Mouse (Mus musculus) kidney, postnatal 10 days (tissue): ENCODE results near the gene Klhl30.

Experiments used
- DNase-seq: peaks from one replicate; pipeline ENCODE4 v3.0.0; 2021; ENCODE audit warnings: mixed read lengths

The Klhl30 gene

DNA sequence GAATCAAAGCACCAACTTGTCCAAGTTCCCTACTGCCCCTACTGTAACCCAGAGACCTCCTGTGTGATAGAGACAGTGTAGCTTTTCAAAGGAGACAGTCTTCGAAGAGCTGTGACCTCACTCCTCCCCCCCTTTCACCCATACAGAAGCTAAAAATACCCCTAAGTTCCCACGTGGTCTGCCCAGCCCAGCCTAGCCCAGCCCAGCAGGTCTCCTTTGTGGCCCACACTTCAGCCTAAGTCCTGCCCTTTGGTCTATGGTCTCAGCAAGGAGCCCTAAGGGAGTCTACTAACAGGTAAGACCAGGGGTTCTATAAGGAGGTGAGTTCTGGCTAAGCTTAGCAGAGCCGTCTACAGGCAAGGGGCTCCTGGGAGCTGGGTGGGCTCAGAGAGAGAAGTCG lies at the start of gene Klhl30:
Klhl30 (plus strand) TSS at position 176 of the 400 bp plus-strand sequence.
- DNase-seq = no peak

DNA sequence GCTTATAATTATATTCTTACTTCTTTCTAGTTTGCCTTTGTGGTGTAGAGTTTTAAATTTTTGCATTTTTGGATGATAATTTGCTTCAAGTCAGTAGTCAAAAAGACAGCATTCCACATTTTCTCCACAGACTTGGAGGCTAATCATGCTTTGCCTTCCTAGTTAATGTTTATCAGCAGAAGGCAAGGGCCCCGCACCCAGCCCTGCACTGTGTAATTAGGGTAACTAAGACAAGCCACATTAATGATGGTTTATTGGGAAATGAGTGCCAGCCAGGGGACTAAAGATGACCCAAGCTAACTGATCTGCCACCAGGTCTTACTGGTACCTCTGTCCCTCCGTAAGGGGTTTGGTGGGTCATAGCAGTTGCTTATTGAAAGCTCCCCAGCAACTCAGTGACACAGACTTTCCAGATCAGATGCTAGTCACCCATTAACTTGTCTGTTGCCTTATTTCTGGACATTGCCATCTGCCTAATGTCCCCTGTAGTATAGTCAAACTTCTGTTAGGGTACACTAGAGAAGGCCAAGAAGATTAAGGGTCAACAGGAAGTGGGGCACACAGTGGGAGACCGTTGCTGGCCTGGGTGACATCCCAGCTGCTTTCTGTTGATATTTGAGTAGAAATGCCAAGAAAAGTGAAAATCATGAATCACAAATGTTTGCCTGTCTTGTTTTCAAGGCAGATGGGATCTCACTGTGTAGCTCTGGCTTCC lies 49.5 kb upstream of the Klhl30 start:
- DNase-seq = peak; percentile 59

DNA sequence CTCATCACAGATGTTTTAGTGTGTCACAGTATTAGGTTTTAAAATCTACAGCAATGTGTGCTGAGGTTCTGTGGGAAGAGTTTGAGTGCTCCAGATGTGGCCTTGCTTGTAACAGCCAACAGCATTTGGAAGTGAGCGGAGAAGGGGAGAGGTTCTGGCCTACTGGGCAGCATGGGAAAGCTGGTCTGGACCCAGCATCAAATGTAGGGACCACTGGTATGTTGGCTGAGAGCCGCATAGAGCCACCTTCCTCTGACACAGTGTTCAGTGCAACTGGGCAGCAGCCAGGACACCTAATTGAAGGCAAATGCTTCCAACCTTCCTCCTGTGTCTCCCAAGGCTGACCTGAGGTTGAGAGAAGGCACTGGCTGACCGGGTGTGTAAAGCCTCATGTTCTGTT lies 48.8 kb upstream of the Klhl30 start:
- DNase-seq = no peak

DNA sequence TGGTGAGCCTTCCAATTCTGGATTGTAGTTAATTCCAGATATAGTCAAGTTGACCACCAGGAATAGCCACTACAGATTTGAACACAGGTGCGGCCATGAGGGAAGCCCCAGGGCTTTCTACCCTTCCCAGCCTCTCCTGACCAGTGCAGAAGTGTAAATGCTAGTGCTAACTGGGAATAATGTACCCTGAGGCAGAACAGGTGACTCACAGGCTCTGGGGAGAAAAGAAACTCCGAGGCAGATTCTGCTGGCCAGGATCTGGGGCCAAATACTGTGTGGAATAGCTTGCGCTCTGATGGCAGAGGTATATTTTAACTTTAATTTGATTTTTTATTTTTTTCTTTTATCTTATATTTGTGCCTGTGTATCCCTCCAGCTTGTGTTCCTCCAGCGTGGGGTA lies 46.2 kb upstream of the Klhl30 start:
- no peak for DNase-seq

DNA sequence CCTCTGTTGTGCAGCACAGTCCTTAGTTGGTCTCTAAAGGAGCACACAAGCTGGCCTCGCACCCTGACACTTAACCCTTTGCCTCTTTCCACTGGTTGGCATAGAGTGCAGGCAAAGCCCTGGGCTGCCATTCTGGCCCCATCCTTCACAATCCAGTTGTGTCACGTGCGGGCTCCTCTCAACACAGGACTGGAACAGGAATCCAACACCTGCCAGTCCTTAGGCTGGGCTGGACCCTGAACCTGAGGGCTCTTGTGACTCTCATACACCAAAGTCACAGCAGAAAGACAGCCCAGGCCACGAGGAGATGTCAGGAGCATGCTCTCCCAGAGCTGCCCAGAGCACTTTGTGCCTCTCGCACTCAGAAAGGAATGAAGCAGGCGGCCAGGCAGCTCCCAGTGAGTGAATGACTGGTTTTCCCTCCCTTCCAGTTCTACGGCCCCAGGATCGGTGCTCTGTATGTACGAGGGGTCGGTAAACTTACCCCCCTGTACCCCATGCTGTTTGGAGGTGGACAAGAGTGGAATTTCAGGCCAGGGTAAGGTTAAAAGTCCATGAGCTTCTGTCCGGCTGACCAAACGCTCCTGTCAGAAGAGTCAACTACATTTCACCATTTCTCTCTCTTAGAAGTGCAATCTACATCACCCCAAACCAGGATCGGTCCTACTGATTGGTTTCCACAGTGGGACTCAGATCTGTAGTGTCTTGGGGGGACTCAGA lies 41.3 kb upstream of the Klhl30 start:
- no peak for DNase-seq

DNA sequence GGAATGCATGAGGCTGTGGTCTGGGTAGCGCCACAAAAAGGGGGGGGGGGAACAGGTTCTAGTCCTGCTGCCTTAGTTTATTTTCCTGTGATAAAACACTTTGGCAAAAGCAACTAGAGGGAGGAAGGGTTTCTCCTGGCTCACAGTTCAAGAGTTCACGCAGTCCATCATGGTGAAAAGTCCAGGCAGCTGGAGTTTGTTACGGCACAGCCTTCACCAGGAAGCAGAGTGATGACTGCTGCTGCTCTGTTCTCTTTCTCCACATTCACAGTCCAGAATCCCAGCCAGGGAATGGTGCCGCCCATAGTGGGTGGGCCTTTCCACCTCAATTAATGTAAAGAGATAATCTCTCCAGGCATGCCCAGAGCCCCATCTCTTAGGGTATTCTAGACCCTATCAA lies 38.5 kb upstream of the Klhl30 start:
- no peak for DNase-seq

DNA sequence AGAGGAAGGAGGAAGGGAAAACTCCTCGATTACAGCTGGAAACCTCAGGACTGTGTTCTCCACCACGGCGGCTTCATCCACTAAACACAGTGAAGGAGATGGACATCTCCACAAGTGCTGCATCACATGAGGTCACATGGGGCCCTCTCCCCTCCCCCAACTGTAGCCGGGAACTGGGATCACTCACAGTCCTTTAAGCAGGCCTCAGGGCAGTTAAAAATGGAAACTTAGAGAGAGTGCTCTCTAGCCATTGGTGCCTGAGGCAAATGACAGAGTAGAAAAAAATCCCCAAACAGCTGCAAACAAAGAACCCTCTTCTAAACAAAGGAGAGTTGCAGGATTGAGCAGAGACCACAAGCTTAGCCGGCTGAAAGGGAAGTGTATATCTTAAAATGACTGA lies 37.6 kb upstream of the Klhl30 start:
- no peak for DNase-seq

DNA sequence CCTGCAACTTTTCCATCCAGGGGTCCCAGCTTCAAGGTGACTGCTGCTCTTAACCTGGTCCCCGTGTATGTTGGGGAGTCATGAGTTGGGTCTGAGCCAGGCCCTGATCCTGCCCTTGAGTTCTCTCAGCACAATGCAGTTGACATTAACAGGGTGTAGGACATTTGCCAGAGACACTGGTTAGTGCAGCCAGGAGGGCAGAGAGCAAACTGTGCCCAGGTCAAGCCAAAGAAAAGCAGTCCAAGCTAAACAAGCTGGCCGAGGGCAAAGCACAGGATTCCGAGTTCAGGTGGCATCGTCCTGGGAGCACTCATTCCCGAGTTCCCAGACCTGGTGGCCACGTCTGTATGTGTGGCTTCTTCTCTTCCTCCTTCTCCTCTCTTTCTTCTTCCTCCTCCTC lies 33.2 kb upstream of the Klhl30 start:
- DNase-seq = no peak

DNA sequence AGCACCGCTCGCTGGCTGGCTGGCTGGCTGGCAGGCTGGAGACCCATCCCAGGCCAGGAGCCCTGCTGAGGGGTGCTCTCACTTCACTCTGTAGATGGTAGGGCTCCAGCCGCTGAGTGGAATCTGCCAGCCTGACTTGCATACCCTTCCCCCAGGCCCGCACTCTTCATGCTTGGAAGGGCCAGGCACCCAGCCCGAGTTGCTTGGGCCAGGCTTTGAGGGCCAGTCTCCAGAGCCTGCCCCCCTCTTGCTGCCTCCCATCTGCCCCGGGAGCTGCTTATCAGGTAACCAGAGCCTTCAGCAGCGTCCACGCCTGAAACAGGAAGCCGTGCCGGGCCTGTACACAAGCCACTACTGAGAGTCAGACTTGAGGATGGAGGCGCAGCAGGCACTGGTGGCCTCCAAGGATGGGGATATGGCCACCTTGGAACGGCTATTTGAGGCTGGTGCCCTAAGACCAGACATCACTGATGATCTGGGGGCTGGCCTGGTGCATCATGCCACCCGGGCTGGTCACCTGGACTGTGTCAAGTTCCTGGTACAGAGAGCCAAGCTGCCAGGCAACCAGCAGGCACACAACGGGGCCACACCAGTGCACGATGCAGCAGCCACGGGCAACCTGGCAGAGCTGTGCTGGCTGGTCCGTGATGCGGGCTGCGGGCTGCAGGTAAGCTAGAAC lies 28.9 kb upstream of the Klhl30 start, which contains the start of gene Espnl:
Espnl (plus strand) TSS at position 316 of the 679 bp plus-strand sequence.
- DNase-seq = peak; percentile 38

DNA sequence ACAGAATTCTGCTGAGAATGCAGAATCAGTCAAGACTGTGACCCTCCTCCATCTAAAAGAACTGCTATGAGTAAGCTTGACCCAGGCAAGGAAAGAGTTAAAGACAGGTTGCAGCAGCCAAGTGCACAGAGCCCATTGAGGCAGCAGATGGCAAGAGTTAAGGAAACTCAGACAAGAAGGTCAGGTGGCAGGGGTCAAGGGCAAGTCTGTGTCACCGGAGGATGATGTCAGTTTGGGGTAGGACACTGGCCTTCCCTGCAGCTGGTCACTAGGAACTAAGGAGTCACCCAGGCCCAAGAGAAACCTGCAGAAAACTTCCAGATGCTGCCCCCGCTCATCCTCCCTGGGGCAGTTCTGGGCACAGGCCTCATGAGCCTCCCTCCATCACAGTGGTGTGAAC lies 26.2 kb upstream of the Klhl30 start:
- no peak for DNase-seq

DNA sequence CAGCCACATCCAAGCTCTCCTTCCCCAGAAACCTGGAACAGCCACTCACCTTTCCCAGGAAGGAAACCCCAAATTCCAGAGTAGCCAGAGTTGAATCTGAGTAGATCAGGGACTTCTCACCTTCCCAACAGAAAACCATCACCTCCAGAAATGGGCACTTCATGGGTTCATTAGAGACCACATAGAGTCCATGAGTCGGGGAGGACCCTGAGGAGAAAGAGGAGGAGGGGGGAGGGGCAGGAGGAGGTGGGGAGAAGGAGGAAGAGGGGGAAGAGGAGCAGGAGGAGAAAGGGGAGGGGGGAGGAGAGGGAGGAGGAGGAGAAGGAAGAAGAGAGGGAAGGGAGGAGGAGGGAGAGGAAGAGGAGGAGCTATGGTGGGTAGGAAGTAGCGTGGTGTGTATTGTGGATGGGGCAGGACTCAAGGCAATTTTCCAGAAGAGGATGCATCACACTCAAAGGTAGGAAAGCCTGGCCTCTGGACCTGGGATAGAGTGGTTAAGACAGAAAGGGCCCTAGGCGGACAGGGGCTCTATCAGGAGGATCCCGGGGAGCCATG lies 25.3 kb upstream of the Klhl30 start:
- DNase-seq = no peak

DNA sequence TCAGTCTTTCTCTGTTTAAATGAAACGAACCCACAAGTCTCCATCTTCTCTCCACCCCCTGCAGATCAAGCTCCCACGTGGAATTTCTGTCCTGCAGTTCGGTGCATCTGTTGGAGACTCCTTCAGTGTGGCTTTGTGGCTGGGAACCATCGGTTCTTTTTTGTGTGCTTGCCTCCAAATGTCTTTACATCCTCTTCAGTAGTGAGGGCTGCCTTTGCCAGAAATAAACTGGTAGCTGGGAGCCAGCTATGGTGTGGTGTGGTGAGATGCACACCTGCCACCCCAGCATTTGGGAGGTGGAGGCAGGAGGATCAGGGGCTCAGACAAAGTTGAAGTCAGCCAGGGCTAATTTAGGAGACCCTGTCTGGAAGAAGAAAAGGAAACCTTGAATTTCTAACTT lies 18.7 kb upstream of the Klhl30 start:
- DNase-seq = no peak

DNA sequence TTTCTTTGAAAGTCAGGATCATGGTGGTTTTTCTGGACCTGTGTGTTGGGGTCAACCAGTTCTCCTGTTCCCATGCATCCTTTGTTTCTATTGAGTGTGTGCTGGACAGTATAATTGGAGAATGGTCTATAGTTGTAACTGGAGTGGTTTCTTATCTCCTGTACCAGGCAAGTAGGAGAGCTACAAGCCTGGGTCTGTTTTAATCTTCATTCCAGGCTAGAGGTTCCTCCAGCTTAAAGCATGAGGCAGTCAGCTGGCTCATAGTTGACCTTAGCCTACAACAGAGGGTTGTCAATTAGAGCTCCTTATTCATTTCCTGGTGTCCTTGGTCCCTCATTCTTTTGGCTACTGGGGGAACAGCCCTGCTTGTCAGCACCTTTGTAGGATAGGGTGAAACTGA lies 17.2 kb upstream of the Klhl30 start:
- DNase-seq = no peak

DNA sequence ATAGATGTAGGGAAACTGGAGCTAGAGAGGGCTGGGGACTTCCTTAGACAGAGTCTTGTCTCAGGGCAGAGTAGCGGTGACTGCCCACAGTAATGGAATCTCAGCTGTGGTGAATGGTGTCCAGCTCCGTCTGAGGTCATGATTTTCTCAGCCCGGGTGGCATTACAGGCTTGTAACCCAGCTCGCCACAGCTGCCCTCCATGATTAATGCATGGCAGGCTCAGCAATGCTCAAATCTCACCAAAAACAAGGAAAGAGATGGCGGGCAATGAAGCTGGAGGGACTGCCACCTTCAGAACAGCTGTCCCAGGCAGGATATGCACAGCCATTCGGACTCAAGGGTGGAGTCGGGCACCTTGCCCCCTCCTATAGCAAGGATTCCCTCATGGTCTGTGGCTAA lies 13.5 kb upstream of the Klhl30 start:
- DNase-seq = no peak

DNA sequence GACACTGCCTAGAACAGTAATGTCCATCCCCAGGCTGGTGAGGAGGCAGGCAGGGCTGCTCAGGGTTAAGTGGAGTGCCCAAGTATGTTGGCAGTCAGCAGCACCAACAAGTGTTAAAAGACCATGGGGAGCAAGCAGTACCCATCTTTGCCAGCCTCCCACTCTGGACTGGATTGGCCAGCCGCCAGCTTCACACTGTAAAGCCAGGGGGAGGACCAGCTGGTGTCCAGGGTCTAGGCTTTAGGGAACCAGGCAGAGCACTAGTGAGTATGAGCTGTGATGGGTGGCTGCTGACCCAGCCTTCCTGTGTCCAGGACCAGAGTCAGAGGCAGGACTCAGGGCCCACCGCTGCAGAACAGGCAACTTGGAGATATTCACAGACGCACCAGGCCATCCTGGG lies 6.8 kb upstream of the Klhl30 start:
- DNase-seq = no peak

DNA sequence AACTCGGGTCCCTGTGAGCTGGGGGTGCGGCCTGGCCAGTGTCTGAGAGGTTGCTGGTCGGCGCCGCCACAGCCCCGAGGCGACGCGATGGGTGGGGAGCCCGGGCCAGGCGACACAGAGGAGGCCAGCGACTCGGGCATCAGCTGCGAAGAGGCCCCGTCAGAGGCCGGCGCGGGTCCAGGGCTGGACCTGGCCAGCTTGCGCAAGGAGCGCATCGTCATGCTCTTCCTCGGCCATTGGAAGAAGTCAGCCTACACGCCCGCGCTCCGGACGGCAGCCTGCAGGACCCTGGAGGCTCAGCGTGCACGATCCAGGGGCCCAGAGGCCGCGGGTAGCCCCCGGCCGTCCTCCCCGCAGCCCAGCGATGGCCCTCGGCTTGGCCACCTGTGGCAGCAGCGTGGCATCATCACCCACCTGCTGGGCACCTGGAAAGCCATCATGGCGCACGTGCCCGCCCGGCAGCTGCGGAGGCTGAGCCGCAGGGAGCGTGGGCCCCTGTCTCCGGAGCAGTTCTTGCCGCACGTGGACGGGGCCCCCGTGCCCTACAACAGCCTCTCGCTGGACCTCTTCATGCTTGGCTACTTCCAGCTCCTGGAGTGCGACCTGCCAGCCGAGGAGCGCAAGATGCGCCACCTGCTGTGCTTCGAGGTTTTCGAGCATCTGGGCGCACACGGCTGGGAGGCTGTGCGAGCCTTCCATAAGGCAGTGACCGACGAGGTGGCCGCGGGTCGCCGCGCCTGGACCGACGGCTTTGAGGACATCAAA lies 5.7 kb upstream of the Klhl30 start:
- DNase-seq = peak; percentile 57

DNA sequence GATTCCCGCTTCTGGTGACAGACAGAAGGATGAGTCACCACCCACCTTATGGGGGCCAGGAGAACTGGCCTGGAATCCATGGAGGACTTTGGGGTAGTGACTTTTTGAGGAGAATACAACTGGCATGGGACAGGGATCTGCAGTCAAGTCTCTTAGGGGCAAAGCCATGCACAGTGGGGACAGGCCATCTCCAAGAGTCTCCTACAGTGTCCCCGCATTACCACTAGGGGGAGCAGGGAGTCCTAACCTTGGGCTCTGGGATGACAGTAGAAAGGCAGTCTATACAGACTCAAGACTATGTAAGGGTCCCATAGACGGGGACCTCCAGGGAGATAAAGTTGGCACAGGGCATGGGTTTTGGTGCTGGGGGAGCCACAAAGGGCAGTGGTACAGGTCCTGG lies 3.9 kb upstream of the Klhl30 start:
- peak; percentile 78 for DNase-seq

DNA sequence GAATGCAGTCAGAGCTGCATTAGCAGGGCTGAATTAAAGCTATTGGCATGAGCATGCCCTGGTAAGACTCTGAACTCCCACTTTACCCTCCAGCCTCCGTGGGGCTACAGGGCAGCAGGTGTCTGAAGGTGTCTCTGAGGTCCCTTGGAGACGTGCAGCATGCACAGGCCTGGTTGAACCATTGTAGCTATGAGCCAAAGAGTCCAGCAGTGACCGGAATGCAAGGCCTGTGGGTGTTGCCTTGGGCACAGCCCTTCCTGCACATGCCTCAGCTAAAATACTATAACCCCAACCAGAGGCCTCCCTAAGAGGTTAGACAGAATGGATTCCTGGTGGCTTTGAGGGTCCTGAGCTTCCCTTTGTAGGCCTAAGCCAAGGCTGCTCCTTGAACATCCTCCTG lies 433 bp downstream of the Klhl30 start:
- no peak for DNase-seq

DNA sequence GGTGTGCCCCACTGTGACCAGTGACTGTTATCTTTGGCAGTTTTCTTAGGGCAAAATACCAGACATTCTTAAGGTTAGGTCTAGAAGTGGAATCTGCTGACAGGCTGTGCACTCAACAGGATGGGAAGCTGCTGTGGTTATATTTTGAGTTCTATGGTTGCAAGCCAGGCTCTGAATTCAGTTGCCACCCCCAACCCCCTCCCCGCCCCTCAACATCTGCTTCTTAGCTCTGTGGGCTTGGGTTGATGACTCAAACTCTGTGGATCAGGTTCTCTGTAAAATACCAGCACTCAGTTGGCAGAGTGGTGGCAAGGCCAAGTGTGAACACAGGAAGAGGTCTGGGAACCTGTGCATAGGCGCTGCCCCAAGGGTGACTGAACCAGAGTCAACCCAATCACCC lies 1.5 kb downstream of the Klhl30 start:
- no peak for DNase-seq

DNA sequence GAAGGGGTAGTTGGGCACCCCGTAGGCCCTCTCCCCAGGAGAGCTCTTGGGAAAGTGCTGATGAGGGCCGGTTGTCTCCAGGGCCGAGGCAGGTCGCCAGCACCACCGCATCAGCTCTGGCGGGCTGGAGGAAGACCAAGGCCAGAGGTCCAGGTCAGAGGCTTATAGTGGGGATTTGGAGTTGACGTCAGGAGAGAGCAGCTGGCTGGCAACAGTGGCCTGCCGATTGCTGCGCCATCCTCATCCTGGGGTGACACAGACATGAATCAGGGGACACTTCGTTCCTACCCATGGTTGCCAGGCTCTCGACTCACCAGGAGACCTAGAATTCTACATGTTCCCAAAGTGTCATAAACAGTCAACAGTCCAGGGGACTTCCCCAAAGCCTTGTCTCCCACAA lies 5.3 kb downstream of the Klhl30 start:
- no peak for DNase-seq

DNA sequence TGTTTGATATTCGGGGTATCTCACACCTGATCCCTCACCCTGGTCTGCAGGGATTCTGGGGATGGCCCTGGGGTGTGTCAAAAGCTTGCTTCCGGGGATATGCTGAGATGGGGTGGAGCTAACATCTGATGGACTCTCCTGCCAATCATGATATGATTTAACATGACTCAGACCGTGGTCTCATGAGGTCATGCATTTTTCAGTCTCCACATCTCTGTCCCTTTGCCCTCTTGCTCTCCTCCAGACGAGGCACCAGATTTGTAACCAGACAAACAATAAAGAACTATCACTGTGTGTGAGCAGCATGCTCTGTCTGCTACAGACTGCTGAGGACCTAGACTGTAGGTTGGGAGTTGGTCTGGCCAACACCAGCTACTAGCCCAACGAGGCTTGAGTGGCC lies 11.3 kb downstream of the Klhl30 start:
- DNase-seq = no peak

DNA sequence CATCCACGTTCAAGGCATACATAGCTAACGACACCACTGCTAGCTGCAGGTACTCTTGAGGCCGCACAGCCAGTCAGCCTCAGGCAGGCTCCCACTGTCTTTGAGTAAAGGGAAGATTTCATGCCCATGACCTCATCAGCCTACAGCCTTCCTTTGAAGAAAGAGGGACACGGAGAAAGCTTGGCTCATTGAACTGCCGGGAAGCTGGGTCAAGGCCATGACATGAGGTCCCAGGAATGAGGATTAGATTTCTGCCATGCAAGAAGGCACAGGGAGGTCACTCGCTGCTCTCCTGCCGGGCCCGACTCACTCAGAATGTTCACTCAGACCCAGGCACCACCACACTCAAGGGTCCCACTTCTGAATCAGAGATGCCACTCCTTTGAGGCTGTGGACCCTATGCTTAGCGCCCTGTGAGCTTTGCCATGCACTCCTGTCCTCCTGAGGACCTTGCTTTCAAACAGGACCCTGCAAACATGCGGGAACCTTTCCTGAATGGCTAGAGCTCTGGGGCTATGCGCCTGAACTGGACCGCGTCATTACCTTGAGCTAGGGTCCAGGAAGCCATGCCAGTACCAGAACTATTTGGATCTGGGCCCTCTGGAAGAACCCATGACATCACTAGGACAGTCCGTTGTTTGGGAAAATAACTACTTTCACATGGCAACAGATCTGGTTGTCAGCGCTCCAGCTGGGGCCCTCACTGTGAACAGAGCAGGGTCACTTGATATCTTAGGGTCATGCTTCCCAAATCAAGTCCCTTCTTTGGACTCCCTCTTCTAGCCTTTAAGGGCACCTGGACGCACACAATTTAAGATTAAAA lies 14.2 kb downstream of the Klhl30 start:
- no peak for DNase-seq
